In genomic region chr5:24530042-24530689, GRCm38 (mm10) we compare ENCODE assay signal across 9 mouse cellular contexts. TPM values are rescaled to one million over a fixed set of nuclear protein-coding genes. Genes with fewer than 3 reads are reported as not detected.
DNase-seq lines count a peak whose midpoint lies in the region; ATAC-seq and TF ChIP-seq lines count a peak whose summit lies in the region.
"Had no signal": no experiment of that assay in that cellular context is flagged by ENCODE, and none has a peak within 500 bp of the region (broad histone marks: within the 10 kb centered on the region; RNA-seq: fewer than 3 reads in every experiment).

No protein-coding gene starts in this region.

- peaks cover 73% of the 10 kb centered on the region for H3K27me3 ChIP-seq in E14TG2a.4 (ENCODE audit: insufficient read depth, low read length)
- H3K27me3 ChIP-seq in forebrain, embryonic 12.5 days = peaks cover 91% of the 10 kb centered on the region
- peaks cover 48% of the 10 kb centered on the region for H3K27me3 ChIP-seq in liver, embryonic 14.5 days (ENCODE audit: control insufficient read depth, insufficient read depth, low read length)
- peaks cover 67% of the 10 kb centered on the region for H3K27me3 ChIP-seq in neural tube, embryonic 13.5 days
- H3K27me3 ChIP-seq in stomach, postnatal 0 days (ENCODE audit: control insufficient read depth, insufficient read depth, low read length) = peaks cover 20% of the 10 kb centered on the region; the same call in 1 of the 2 replicates

- H3K9ac ChIP-seq in forebrain, embryonic 12.5 days = no peak overlapping the region
- no peak overlapping the region for H3K9ac ChIP-seq in liver, embryonic 14.5 days (replicated peaks)
- H3K9ac ChIP-seq in neural tube, embryonic 13.5 days = no peak overlapping the region
- H3K9ac ChIP-seq in stomach, postnatal 0 days (ENCODE audit: low read length) = no peak overlapping the region
- H3K9ac ChIP-seq: limb, embryonic 15.5 days had no signal

- H3K27ac ChIP-seq in forebrain, embryonic 12.5 days = no peak overlapping the region
- no peak overlapping the region for H3K27ac ChIP-seq in liver, embryonic 14.5 days
- H3K27ac ChIP-seq in neural tube, embryonic 13.5 days (replicated peaks) = peak overlapping the region; percentile 25; the same call in 1 of the 2 replicates
- H3K27ac ChIP-seq in stomach, postnatal 0 days (replicated peaks) = no peak overlapping the region
- H3K27ac ChIP-seq: limb, embryonic 15.5 days had no signal

- no peak for TF ChIP-seq EP300 in liver, embryonic 14.5 days (IDR thresholded peaks at IDR 0.05; ENCODE audit: low read depth)
- TF ChIP-seq EP300 in stomach, postnatal 0 days (optimal IDR thresholded peaks at IDR 0.05) = no peak

- intact Hi-C loops in heart, postnatal 10 days (cut with DNase I) = loop anchor here (1.0 to 5.0 kb wide), 3 partner anchors 47 to 122 kb away; no protein-coding TSS in a partner anchor

- TF ChIP-seq CTCF in E14TG2a.4 (conservative IDR thresholded peaks at IDR 0.05; ENCODE audit: low read length) = peak; percentile 100
- peak; percentile 100 for TF ChIP-seq CTCF in liver, embryonic 14.5 days (IDR thresholded peaks at IDR 0.05; ENCODE audit: low read depth)
- TF ChIP-seq CTCF in stomach, postnatal 0 days (IDR thresholded peaks at IDR 0.05; ENCODE audit: low read depth) = peak; percentile 100

- H3K4me3 ChIP-seq in E14TG2a.4 (replicated peaks; ENCODE audit: low read length) = 0 out of 2 replicates have a peak overlapping the region, but pooled peaks have one; percentile 26
- H3K4me3 ChIP-seq in forebrain, embryonic 12.5 days (replicated peaks) = no peak overlapping the region
- H3K4me3 ChIP-seq in liver, embryonic 14.5 days (ENCODE audit: insufficient read depth in 1 of 2, low read depth in 2 of 2, low read length in 2 of 2) = no peak overlapping the region
- no peak overlapping the region for H3K4me3 ChIP-seq in neural tube, embryonic 13.5 days
- no peak overlapping the region for H3K4me3 ChIP-seq in stomach, postnatal 0 days (ENCODE audit: low read depth, low read length)
- H3K4me3 ChIP-seq: limb, embryonic 15.5 days had no signal

- DNase-seq in c-Kit-positive CD71-negative TER-119-negative erythroid progenitor cells, embryonic 14.5 days (ENCODE audit: low read depth) = peak; percentile 87
- DNase-seq in heart, postnatal 10 days = peak; percentile 94 to 98
- DNase-seq in kidney, postnatal 36 days = peak; percentile 90 to 95
- peak; percentile 57 to 71 (median 61) for DNase-seq in liver, embryonic 14.5 days (ENCODE audit: low read depth in 3 of 3, low spot score in 3 of 3)
- DNase-seq in stomach, postnatal 0 days (ENCODE audit: low spot score) = peak; percentile 91

- no peaks in the 10 kb centered on the region for H3K9me3 ChIP-seq in E14TG2a.4 (ENCODE audit: low read length)
- no peaks in the 10 kb centered on the region for H3K9me3 ChIP-seq in forebrain, embryonic 12.5 days
- H3K9me3 ChIP-seq in liver, embryonic 14.5 days (ENCODE audit: control insufficient read depth, low read length) = no peaks in the 10 kb centered on the region
- H3K9me3 ChIP-seq in neural tube, embryonic 13.5 days = no peaks in the 10 kb centered on the region
- no peaks in the 10 kb centered on the region for H3K9me3 ChIP-seq in stomach, postnatal 0 days (ENCODE audit: control insufficient read depth, low read length)
- H3K9me3 ChIP-seq: limb, embryonic 15.5 days had no signal

- 20% methylated on average over 24 of the region's 24 CpGs for WGBS in forebrain, embryonic 12.5 days
- 15% methylated on average over 24 of the region's 24 CpGs for WGBS in liver, embryonic 14.5 days (ENCODE audit: insufficient replicate concordance)
- 15% methylated on average over 24 of the region's 24 CpGs for WGBS in neural tube, embryonic 13.5 days
- WGBS in stomach, postnatal 0 days = 19% methylated on average over 24 of the region's 24 CpGs

- H3K4me2 ChIP-seq in forebrain, embryonic 12.5 days = no peak overlapping the region
- no peak overlapping the region for H3K4me2 ChIP-seq in liver, embryonic 14.5 days (ENCODE audit: low read depth)
- H3K4me2 ChIP-seq in neural tube, embryonic 13.5 days = no peak overlapping the region
- H3K4me2 ChIP-seq in stomach, postnatal 0 days (replicated peaks; ENCODE audit: low read depth) = no peak overlapping the region
- H3K4me2 ChIP-seq: limb, embryonic 15.5 days had no signal

- peak; percentile 59 for ATAC-seq in forebrain, embryonic 12.5 days (ENCODE audit: low FRiP score)
- peak; percentile 55; the same call in 1 of the 2 replicates for ATAC-seq in liver, embryonic 14.5 days (ENCODE audit: insufficient read depth)
- peak; percentile 52 for ATAC-seq in neural tube, embryonic 13.5 days (ENCODE audit: low read depth)
- peak; percentile 85 for ATAC-seq in stomach, postnatal 0 days (ENCODE audit: low FRiP score, low TSS enrichment)

- no peaks in the 10 kb centered on the region for H3K36me3 ChIP-seq in E14TG2a.4 (ENCODE audit: insufficient read depth, low read length)
- H3K36me3 ChIP-seq in forebrain, embryonic 12.5 days (replicated peaks) = no peaks in the 10 kb centered on the region
- no peaks in the 10 kb centered on the region for H3K36me3 ChIP-seq in liver, embryonic 14.5 days (replicated peaks; ENCODE audit: control insufficient read depth, insufficient read depth, low read depth)
- no peaks in the 10 kb centered on the region for H3K36me3 ChIP-seq in neural tube, embryonic 13.5 days
- H3K36me3 ChIP-seq in stomach, postnatal 0 days (ENCODE audit: control insufficient read depth, insufficient read depth, low read length) = no peaks in the 10 kb centered on the region
- H3K36me3 ChIP-seq: limb, embryonic 15.5 days had no signal

- peaks cover 36% of the 10 kb centered on the region for H3K4me1 ChIP-seq in E14TG2a.4 (replicated peaks; ENCODE audit: low read depth, low read length)
- peaks cover 19% of the 10 kb centered on the region for H3K4me1 ChIP-seq in forebrain, embryonic 12.5 days
- no peaks in the 10 kb centered on the region for H3K4me1 ChIP-seq in liver, embryonic 14.5 days (replicated peaks; ENCODE audit: control insufficient read depth in 2 of 2, insufficient read depth in 2 of 2, low read length in 1 of 2)
- peaks cover 37% of the 10 kb centered on the region for H3K4me1 ChIP-seq in neural tube, embryonic 13.5 days (replicated peaks)
- H3K4me1 ChIP-seq in stomach, postnatal 0 days (replicated peaks; ENCODE audit: control insufficient read depth, insufficient read depth) = no peaks in the 10 kb centered on the region; the same call in 1 of the 2 replicates

RNA-seq across cellular contexts. Expression of gene Gbx1, which starts 3.2 kb away (rescaled TPM):
- 1.1 and 1.2 TPM in 2 replicates for polyA plus RNA-seq in forebrain, embryonic 12.5 days (2016; fragmentation: Nextera tagmentation; extraction: Ambion mirVana)
- total RNA-seq in heart, postnatal 10 days (2021) = under 1 TPM in 1 of 2 experiments, not detected in 1; 0.10 TPM
- polyA plus RNA-seq in liver, embryonic 14.5 days (2012; rRNA removed) = not detected in 2 replicates
- polyA plus RNA-seq in liver, embryonic 14.5 days (2014; fragmentation: Nextera tagmentation; extraction: Ambion mirVana) = not detected in 2 replicates
- 11.2 and 16.1 TPM in 2 replicates for polyA plus RNA-seq in neural tube, embryonic 13.5 days (2015; fragmentation: Nextera tagmentation; extraction: Ambion mirVana)
- polyA plus RNA-seq in stomach, postnatal 0 days (2015; fragmentation: Nextera tagmentation; extraction: Ambion mirVana) = 0.02 TPM in 1 of 2 replicates, not detected in the other

RNA-seq across cellular contexts. Expression of gene Asb10, which starts 10.6 kb away (rescaled TPM):
- polyA plus RNA-seq in forebrain, embryonic 12.5 days (2016; fragmentation: Nextera tagmentation; extraction: Ambion mirVana) = 0.10 TPM in 1 of 2 replicates, not detected in the other
- 10 to 100 TPM; 41.9 to 47.0 TPM for total RNA-seq in heart, postnatal 10 days (2021)
- 0.08 and 0.13 TPM in 2 replicates for polyA plus RNA-seq in liver, embryonic 14.5 days (2012; rRNA removed)
- polyA plus RNA-seq in liver, embryonic 14.5 days (2014; fragmentation: Nextera tagmentation; extraction: Ambion mirVana) = not detected in 2 replicates
- 0.15 and 0.25 TPM in 2 replicates for polyA plus RNA-seq in neural tube, embryonic 13.5 days (2015; fragmentation: Nextera tagmentation; extraction: Ambion mirVana)
- polyA plus RNA-seq in stomach, postnatal 0 days (2015; fragmentation: Nextera tagmentation; extraction: Ambion mirVana) = 0.21 and 0.25 TPM in 2 replicates

RNA-seq across cellular contexts. Expression of gene 4931409K22Rik, which starts 26.4 kb away (rescaled TPM):
- 0.24 and 0.37 TPM in 2 replicates for polyA plus RNA-seq in forebrain, embryonic 12.5 days (2016; fragmentation: Nextera tagmentation; extraction: Ambion mirVana)
- not detected for total RNA-seq in heart, postnatal 10 days (2021)
- polyA plus RNA-seq in liver, embryonic 14.5 days (2012; rRNA removed) = 0.03 TPM in 1 of 2 replicates, not detected in the other
- not detected in 2 replicates for polyA plus RNA-seq in liver, embryonic 14.5 days (2014; fragmentation: Nextera tagmentation; extraction: Ambion mirVana)
- polyA plus RNA-seq in neural tube, embryonic 13.5 days (2015; fragmentation: Nextera tagmentation; extraction: Ambion mirVana) = 0.08 and 0.17 TPM in 2 replicates
- polyA plus RNA-seq in stomach, postnatal 0 days (2015; fragmentation: Nextera tagmentation; extraction: Ambion mirVana) = 0.08 TPM in 1 of 2 replicates, not detected in the other

RNA-seq across cellular contexts. Expression of gene Abcf2, which starts 47.1 kb away (rescaled TPM):
- polyA plus RNA-seq in forebrain, embryonic 12.5 days (2016; fragmentation: Nextera tagmentation; extraction: Ambion mirVana) = 141 and 142 TPM in 2 replicates
- total RNA-seq in heart, postnatal 10 days (2021) = 10 to 100 TPM; 44.2 to 47.5 TPM
- polyA plus RNA-seq in liver, embryonic 14.5 days (2012; rRNA removed) = 29.2 and 33.6 TPM in 2 replicates
- polyA plus RNA-seq in liver, embryonic 14.5 days (2014; fragmentation: Nextera tagmentation; extraction: Ambion mirVana) = 50.9 and 53.5 TPM in 2 replicates
- polyA plus RNA-seq in neural tube, embryonic 13.5 days (2015; fragmentation: Nextera tagmentation; extraction: Ambion mirVana) = 91.2 and 99.1 TPM in 2 replicates
- polyA plus RNA-seq in stomach, postnatal 0 days (2015; fragmentation: Nextera tagmentation; extraction: Ambion mirVana) = 45.2 and 45.3 TPM in 2 replicates

RNA-seq across cellular contexts. Expression of gene Chpf2, which starts 56.4 kb away (rescaled TPM):
- 18.7 and 18.8 TPM in 2 replicates for polyA plus RNA-seq in forebrain, embryonic 12.5 days (2016; fragmentation: Nextera tagmentation; extraction: Ambion mirVana)
- total RNA-seq in heart, postnatal 10 days (2021) = 10 to 100 TPM; 19.4 to 19.8 TPM
- polyA plus RNA-seq in liver, embryonic 14.5 days (2012; rRNA removed) = 5.6 and 5.9 TPM in 2 replicates
- polyA plus RNA-seq in liver, embryonic 14.5 days (2014; fragmentation: Nextera tagmentation; extraction: Ambion mirVana) = 5.9 and 6.5 TPM in 2 replicates
- polyA plus RNA-seq in neural tube, embryonic 13.5 days (2015; fragmentation: Nextera tagmentation; extraction: Ambion mirVana) = 19.1 and 19.9 TPM in 2 replicates
- 18.2 and 19.2 TPM in 2 replicates for polyA plus RNA-seq in stomach, postnatal 0 days (2015; fragmentation: Nextera tagmentation; extraction: Ambion mirVana)
